Mouse (Mus musculus) ES-Bruce4 (cell line): ENCODE results near the gene Btrc. TPM values are rescaled to one million over a fixed set of nuclear protein-coding genes. Genes with fewer than 3 reads are reported as not detected.
A peak's percentile ranks its signal among the peaks of the same experiment; 100 is the strongest.

Experiments
- H3K27ac ChIP-seq: 2 replicates; pipeline ENCODE4 v1.5.1; 2012; ENCODE audit warnings: low read length, inconsistent platforms; ENCODE audit not compliant: insufficient read depth
- H3K27me3 ChIP-seq: 2 replicates; pipeline ENCODE4 v1.6.1; 2012; ENCODE audit warnings: mild to moderate bottlenecking, low read length, inconsistent platforms; ENCODE audit not compliant: control insufficient read depth, poor library complexity, insufficient read depth, severe bottlenecking
- H3K36me3 ChIP-seq: 2 replicates; pipeline ENCODE4 v1.6.1; 2012; ENCODE audit warnings: inconsistent platforms, mild to moderate bottlenecking, low read length, moderate library complexity; ENCODE audit not compliant: control insufficient read depth, poor library complexity, insufficient read depth, severe bottlenecking
- H3K4me1 ChIP-seq: one replicate; pipeline ENCODE4 v1.8.1; 2011; ENCODE audit warnings: low read length; ENCODE audit not compliant: control insufficient read depth, insufficient read depth
- H3K4me3 ChIP-seq: 2 replicates; pipeline ENCODE4 v1.5.1; 2011; ENCODE audit warnings: low read depth, mild to moderate bottlenecking, low read length
- H3K9ac ChIP-seq: 2 replicates; pipeline ENCODE4 v1.6.1; 2012; ENCODE audit warnings: low read depth, mild to moderate bottlenecking, inconsistent platforms; ENCODE audit not compliant: poor library complexity, severe bottlenecking
- H3K9me3 ChIP-seq: replicated peaks from 2 replicates; pipeline ENCODE4 v1.6.1; 2012; ENCODE audit warnings: mild to moderate bottlenecking, low read length, inconsistent platforms; ENCODE audit not compliant: control insufficient read depth, poor library complexity, insufficient read depth, severe bottlenecking
- CTCF ChIP-seq: IDR thresholded peaks from one replicate; pipeline ENCODE4 v1.8.1; 2011; ENCODE audit warnings: low read depth, low read length
- EP300 ChIP-seq: IDR thresholded peaks from 2 replicates; pipeline ENCODE4 v1.6.1; 2011; ENCODE audit warnings: low read depth, low read length; ENCODE audit not compliant: insufficient read depth
- POLR2A ChIP-seq: IDR thresholded peaks from one replicate; pipeline ENCODE4 v1.8.1; 2011; ENCODE audit warnings: low read length; ENCODE audit not compliant: insufficient read depth
- polyA plus RNA-seq: library from polyadenylated mRNA; stranded (reverse); fragments of >200 nt; gene quantifications from 2 replicates; pipeline ENCODE4 v1.2.4, GENCODE M21; 2011; ENCODE audit warnings: low read depth; ENCODE audit not compliant: missing spikeins, insufficient read depth, insufficient read length

The Btrc gene
- polyA plus RNA-seq, 1 experiment, result 38.9 TPM

DNA sequence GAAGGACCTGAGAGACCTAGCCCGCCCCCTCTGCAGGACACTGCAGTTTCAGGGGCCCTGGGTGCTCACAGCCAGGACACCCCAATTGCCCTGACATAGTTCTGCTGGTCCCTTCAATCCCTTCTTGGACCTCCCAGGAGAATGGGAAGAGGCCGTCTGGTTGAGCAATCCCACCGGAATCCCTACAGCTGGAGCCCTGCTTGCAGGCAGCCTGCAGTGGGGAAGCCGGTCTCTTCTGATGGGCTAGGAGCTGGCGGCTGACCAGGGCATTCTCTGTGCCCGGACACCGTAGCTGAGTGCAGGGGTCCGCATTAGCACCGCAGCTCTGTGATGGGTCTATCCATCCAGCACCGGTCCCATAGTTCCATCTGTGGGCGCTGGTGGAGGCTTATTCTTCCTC is 190.6 kb downstream of the Btrc start:
- H3K9me3 ChIP-seq, result no peaks in the 10 kb centered on the region
- TF ChIP-seq POLR2A (no peak), EP300 (no peak), CTCF (no peak)
- H3K4me1 ChIP-seq, result no peaks in the 10 kb centered on the region
- no peak overlapping the region for H3K9ac ChIP-seq
- peaks cover 15% of the 10 kb centered on the region; the same call in 1 of the 2 replicates for H3K36me3 ChIP-seq
- no peak overlapping the region for H3K4me3 ChIP-seq
- H3K27me3 ChIP-seq, result no peaks in the 10 kb centered on the region
- H3K27ac ChIP-seq, result no peak overlapping the region

DNA sequence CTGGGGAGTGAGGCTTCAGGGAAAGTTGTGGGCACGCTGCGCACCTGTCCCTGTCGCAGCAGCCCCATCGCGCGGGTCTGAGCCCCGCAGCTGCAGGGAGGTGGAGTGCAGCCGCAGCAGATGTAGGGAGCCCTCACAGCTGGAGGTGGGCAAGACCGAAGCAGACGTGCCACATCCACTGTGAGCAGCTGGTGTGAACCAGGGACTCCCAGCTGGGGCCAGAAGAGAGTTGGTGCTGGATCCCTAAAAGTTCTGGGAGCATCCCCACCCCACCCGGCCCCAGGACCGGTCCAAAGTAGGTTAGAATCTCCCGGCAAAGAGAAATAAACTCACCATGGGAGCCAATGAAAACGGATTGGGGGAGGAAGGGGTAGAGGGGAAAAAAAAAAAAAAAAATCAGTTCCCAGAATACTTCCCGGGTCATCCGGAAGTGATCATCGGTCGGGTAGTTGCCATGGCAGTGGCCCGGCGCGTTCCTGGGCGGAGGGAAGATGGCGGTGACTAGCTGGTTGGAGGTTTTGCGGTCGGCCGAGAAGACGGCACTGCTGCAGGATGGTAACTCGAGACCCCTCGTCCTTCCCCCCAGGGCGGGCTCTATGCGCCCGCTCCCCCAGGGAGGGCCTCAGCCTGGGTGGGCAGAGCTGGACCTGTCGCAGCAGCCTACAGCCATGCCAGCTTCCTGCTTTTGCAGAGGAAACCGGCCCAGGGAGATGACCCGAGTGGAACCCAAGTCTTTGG is 196.8 kb downstream of the Btrc start, which contains the start of the genes Poll and Gm17018:
Poll (minus strand) TSS at position 379 of the 738 bp plus-strand sequence.
Gm17018 (plus strand) TSS at position 463 of the 738 bp plus-strand sequence.
- no peaks in the 10 kb centered on the region for H3K9me3 ChIP-seq
- H3K9ac ChIP-seq, result peak within 1 kb of the TSS; percentile 85
- TF ChIP-seq POLR2A (no peak), EP300 (no peak), CTCF (no peak)
- H3K36me3 ChIP-seq, result peaks cover 4% of the 10 kb centered on the region; the same call in 1 of the 2 replicates
- no peaks in the 10 kb centered on the region for H3K27me3 ChIP-seq
- H3K4me3 ChIP-seq, result peak within 1 kb of the TSS; percentile 90
- H3K27ac ChIP-seq, result 0 out of 2 replicates have a peak within 1 kb of the TSS, but pooled peaks have one; percentile 2
- H3K4me1 ChIP-seq, result no peaks in the 10 kb centered on the region

DNA sequence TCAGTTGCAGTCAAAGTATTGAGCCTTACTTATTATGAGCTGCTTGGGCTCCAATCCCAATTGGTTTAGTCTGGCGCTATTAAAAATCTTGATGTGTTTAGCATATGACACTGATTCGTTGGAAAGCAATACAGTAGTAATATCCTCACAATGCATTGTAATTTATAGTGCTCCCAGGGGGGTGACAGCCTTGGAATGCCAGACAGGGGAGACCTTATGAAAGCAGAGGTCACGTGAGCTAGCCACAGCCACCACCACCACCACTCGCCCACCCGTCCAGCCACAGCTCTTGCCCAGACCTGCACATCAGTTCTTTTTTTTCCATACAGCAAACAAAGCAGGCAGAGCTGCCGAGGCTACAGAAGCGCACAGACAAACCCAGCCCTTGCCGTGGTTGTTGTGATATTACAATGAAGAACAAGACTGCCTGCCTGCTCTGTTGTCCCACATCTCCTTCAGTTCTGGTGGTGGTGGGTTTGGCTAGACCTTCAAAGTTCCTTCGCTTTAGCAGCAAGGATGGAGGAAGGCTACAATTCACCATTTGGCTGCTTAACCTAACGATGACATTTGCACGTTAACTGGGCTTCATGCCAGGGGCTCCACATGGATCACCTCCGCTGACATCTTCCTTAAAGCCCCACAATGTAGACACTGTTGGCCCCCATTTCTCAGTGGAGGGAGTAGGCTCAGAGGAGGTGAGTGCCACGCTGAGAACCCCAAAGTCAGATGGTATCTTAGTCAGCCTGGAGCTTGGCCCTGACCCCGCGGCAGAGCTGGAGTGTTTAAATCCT is 202.6 kb downstream of the Btrc start:
- Histone ChIP-seq H3K4me1 (no peaks in the 10 kb centered on the region), H3K36me3 (no peaks in the 10 kb centered on the region), H3K9ac (no peak overlapping the region), H3K27me3 (no peaks in the 10 kb centered on the region), H3K4me3 (no peak overlapping the region), H3K27ac (no peak overlapping the region), H3K9me3 (no peaks in the 10 kb centered on the region)
- TF ChIP-seq CTCF (no peak), EP300 (no peak), POLR2A (no peak)

GRCm38 (mm10) chr19:45567367-45567766 is 203.8 kb downstream of the Btrc start:
- TF ChIP-seq CTCF, result no peak
- TF ChIP-seq POLR2A, result no peak
- TF ChIP-seq EP300, result no peak
- Histone ChIP-seq H3K4me1 (no peaks in the 10 kb centered on the region), H3K4me3 (no peak overlapping the region), H3K9ac (no peak overlapping the region), H3K27me3 (no peaks in the 10 kb centered on the region), H3K27ac (no peak overlapping the region), H3K9me3 (no peaks in the 10 kb centered on the region), H3K36me3 (no peaks in the 10 kb centered on the region)

DNA sequence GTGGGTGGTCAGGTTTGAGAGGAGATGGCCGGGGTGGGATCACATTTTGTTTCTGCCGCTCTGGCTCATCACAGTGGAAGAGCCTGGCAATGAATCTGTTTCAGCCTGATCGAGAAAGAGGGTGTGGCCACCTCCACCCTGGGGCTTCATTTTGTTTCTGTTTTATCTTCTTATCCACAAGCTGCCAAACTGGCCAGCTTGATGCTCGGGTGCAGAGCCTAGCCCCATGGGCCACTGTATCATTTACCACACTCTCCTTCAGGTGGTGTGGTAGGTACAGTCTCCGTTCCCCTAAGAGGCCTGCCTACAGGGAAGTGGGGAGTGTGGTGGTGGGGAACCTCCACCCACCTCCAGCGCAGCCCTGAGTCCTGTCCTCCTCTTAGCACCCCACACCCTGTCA is 209.5 kb downstream of the Btrc start:
- no peaks in the 10 kb centered on the region for H3K4me1 ChIP-seq
- H3K9ac ChIP-seq, result no peak overlapping the region
- H3K27ac ChIP-seq, result no peak overlapping the region
- no peak overlapping the region for H3K4me3 ChIP-seq
- no peaks in the 10 kb centered on the region for H3K27me3 ChIP-seq
- TF ChIP-seq POLR2A, result no peak
- TF ChIP-seq EP300, result no peak
- no peak for TF ChIP-seq CTCF
- H3K36me3 ChIP-seq, result no peaks in the 10 kb centered on the region
- no peaks in the 10 kb centered on the region for H3K9me3 ChIP-seq
